Mouse (Mus musculus) A20 (cell line): Measurements from ENCODE around the gene Aif1.
"Not testable (repeated sequence)": the region's sequence is repeated elsewhere in the genome, so short reads cannot be mapped to it uniquely, and the experiment has no call there.

Experiments
- DNase-seq: peaks from one replicate; pipeline ENCODE4 v3.0.0-alpha.2; 2011; ENCODE audit warnings: low read depth, low spot score

Gene Aif1

GRCm38 (mm10) chr17:35147922-35148639 lies 27.8 kb downstream of the Aif1 start:
- DNase-seq, result no peak

- no peak for DNase-seq
These were observed 28.5 kb downstream of the Aif1 start for GRCm38 (mm10) chr17:35147348-35147747.

GRCm38 (mm10) chr17:35146139-35146538 lies 29.7 kb downstream of the Aif1 start:
- DNase-seq, result no peak

GRCm38 (mm10) chr17:35141971-35142370 lies 33.9 kb downstream of the Aif1 start:
- DNase-seq, result no peak

GRCm38 (mm10) chr17:35140490-35140996 lies 35.3 kb downstream of the Aif1 start:
- DNase-seq, result no peak

- no peak for DNase-seq
These were observed 36.6 kb downstream of the Aif1 start for GRCm38 (mm10) chr17:35139269-35139668.

- DNase-seq, result no peak
These were observed 40.1 kb downstream of the Aif1 start for GRCm38 (mm10) chr17:35135591-35136320.

GRCm38 (mm10) chr17:35134801-35135590 lies 40.9 kb downstream of the Aif1 start, which contains the start of gene Bag6:
Gene Bag6, plus strand, starts transcription at chr17:35135178.
- peak; percentile 98 for DNase-seq

- no peak for DNase-seq
These were observed 42.4 kb downstream of the Aif1 start for GRCm38 (mm10) chr17:35133517-35133916.

- no peak for DNase-seq
These were observed 43.7 kb downstream of the Aif1 start for GRCm38 (mm10) chr17:35132174-35132560.

- no peak for DNase-seq
These were observed 44.2 kb downstream of the Aif1 start, which contains the start of gene Apom for GRCm38 (mm10) chr17:35131500-35132173. Gene Apom, minus strand, starts transcription at chr17:35132050.

GRCm38 (mm10) chr17:35131038-35131437 lies 44.8 kb downstream of the Aif1 start:
- no peak for DNase-seq

- no peak for DNase-seq
These were observed 46.9 kb downstream of the Aif1 start for GRCm38 (mm10) chr17:35128996-35129395.

GRCm38 (mm10) chr17:35127017-35127416 lies 48.9 kb downstream of the Aif1 start:
- no peak for DNase-seq

- peak; percentile 87 for DNase-seq
These were observed 49.7 kb downstream of the Aif1 start, which contains the start of gene D17H6S53E for GRCm38 (mm10) chr17:35126206-35126611. Gene D17H6S53E, plus strand, starts transcription at chr17:35126373.

- peak; percentile 27 for DNase-seq
These were observed 50.3 kb downstream of the Aif1 start for GRCm38 (mm10) chr17:35125578-35125977.

- peak; percentile 29 for DNase-seq
These were observed 50.8 kb downstream of the Aif1 start for GRCm38 (mm10) chr17:35125081-35125480.

GRCm38 (mm10) chr17:35124261-35124896 lies 51.5 kb downstream of the Aif1 start:
- DNase-seq, result not testable (repeated sequence)

- not testable (repeated sequence) for DNase-seq
These were observed 52.6 kb downstream of the Aif1 start for GRCm38 (mm10) chr17:35123287-35123686.

GRCm38 (mm10) chr17:35121871-35122303 lies 54.0 kb downstream of the Aif1 start, which contains the start of gene Csnk2b:
Gene Csnk2b, minus strand, starts transcription at chr17:35122053.
- peak; percentile 83 for DNase-seq
